Mouse (Mus musculus) lung, adult 10 weeks (tissue): ENCODE measurements around the gene Mal. TPM values are rescaled to one million over a fixed set of nuclear protein-coding genes. Genes with fewer than 3 reads are reported as not detected.

Experiments used
- polyA plus RNA-seq: library from polyadenylated mRNA; stranded (reverse); fragments of 350-450 nt; fragmentation: Illumina TruSeq; extraction: RNeasy Lipid Tissue Mini Kit (QIAGEN cat#74804); gene quantifications from one replicate; pipeline ENCODE4 v1.2.3, GENCODE M21; 2014; ENCODE audit warnings: low read depth, low replicate concordance; ENCODE audit not compliant: insufficient read depth

The Mal gene
- polyA plus RNA-seq = 13.2 TPM

DNA sequence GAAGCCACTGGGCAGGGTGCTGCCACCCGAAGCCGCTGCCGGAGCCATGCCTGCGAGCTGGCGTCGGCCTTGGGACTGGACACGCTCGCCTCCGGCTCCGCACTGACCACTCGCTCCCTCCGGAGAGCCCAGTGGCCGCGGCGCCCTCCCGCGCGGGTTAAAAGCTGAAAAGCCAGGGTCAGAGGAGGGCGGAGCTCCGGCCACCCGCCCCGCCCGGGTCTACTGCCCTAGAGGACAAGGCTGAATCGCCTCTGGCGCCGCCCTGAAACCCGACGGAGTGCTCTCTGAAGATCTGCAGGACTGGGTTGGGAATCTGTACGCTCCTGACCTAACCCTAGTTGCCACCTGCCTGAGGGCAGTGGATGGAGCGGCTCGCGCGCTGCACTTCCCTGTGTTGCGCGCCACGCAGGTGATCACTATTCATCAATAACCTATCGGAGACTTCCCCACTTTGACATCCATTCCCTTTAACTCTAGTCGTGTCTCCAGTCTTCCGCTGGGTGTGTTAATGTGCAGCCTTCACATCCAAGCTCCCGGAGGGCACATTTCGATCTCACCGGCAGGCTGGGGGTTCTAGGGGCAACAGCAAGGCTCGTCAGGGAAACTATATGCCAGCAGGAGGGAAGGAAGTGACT, at the start of gene Mal:
TSS of gene Mal (minus strand) at position 610 of the 635 bp plus-strand sequence.

GRCm38 (mm10) chr2:127586694-127587513, 69.6 kb downstream of the Mal start, which contains the start of the genes Zfp661 and Mrps5:
Gene Zfp661 (minus strand): TSS chr2:127587094.
Gene Mrps5 (plus strand): TSS chr2:127587222.

Other genes with a start within 250 kb of the Mal start
- not detected for gene Gpat2, start 231.5 kb downstream of the Mal start, polyA plus RNA-seq
- 16.4 TPM for gene Fahd2a, start 212.1 kb downstream of the Mal start, polyA plus RNA-seq
- 1.6 TPM for gene Kcnip3, start 134.6 kb downstream of the Mal start, polyA plus RNA-seq
- gene Prom2, start 115.2 kb downstream of the Mal start, polyA plus RNA-seq = 1.1 TPM
- 1.4 TPM for gene Zfp661, start 69.6 kb downstream of the Mal start, polyA plus RNA-seq
- gene Mrps5, start 69.5 kb downstream of the Mal start, polyA plus RNA-seq = 30.5 TPM
- gene Mall, start 73.2 kb upstream of the Mal start, polyA plus RNA-seq = 5.6 TPM
- 17.6 TPM for gene Nphp1, start 132.2 kb upstream of the Mal start, polyA plus RNA-seq
- gene Mtln, start 135.8 kb upstream of the Mal start, polyA plus RNA-seq = 49.9 TPM
- gene Bub1, start 175.2 kb upstream of the Mal start, polyA plus RNA-seq = 0.96 TPM
- 41.4 TPM for gene Acoxl, start 182.2 kb upstream of the Mal start, polyA plus RNA-seq